Mouse (Mus musculus): ENCODE measurements around the gene Agtrap. TPM values are rescaled to one million over a fixed set of nuclear protein-coding genes. Genes with fewer than 3 reads are reported as not detected.
"Not testable (repeated sequence)": the region's sequence is repeated elsewhere in the genome, so short reads cannot be mapped to it uniquely, and the experiment has no call there.

Gene Agtrap
- polyA plus RNA-seq, 1 experiment from 2014 or later = 9.2 TPM

GRCm38 (mm10) chr4:148128241-148128640 lies 40.4 kb upstream of the Agtrap start:
- ATAC-seq (ENCODE audit: insufficient number of reproducible peaks, low FRiP score, low TSS enrichment, low read depth) = no peak
- no peak overlapping the region for H3K4me3 ChIP-seq (ENCODE audit: low read depth, low read length)
- peaks cover 8% of the 10 kb centered on the region; the same call in 1 of the 2 replicates for H3K27me3 ChIP-seq (ENCODE audit: control insufficient read depth, insufficient read depth, low read length)
- 64% methylated on average over 1 of the region's 1 CpGs for WGBS
- no peaks in the 10 kb centered on the region for H3K9me3 ChIP-seq (ENCODE audit: control insufficient read depth, low read length)
- no peak for DNase-seq (ENCODE audit: low spot score)
- no peaks in the 10 kb centered on the region for H3K36me3 ChIP-seq (ENCODE audit: control insufficient read depth, insufficient read depth, low read length)
- no peak overlapping the region for H3K27ac ChIP-seq (replicated peaks; ENCODE audit: low read depth, low read length)
- peaks cover 5% of the 10 kb centered on the region for H3K4me1 ChIP-seq (ENCODE audit: control insufficient read depth, insufficient read depth, low read length)
- H3K9ac ChIP-seq (ENCODE audit: low read length) = no peak overlapping the region
- H3K4me2 ChIP-seq (ENCODE audit: low read depth, severe bottlenecking) = no peak overlapping the region

- H3K4me1 ChIP-seq (ENCODE audit: control insufficient read depth, insufficient read depth, low read length) = peaks cover 6% of the 10 kb centered on the region
- no peaks in the 10 kb centered on the region for H3K27me3 ChIP-seq (ENCODE audit: control insufficient read depth, insufficient read depth, low read length)
- ATAC-seq (ENCODE audit: insufficient number of reproducible peaks, low FRiP score, low TSS enrichment, low read depth) (peak; percentile 53), DNase-seq (ENCODE audit: low spot score) (no peak)
- peak overlapping the region; percentile 17; the same call in 1 of the 2 replicates for H3K9ac ChIP-seq (ENCODE audit: low read length)
- 27% methylated on average over 3 of the region's 3 CpGs for WGBS
- peak overlapping the region; percentile 82 for H3K27ac ChIP-seq (replicated peaks; ENCODE audit: low read depth, low read length)
- H3K9me3 ChIP-seq (ENCODE audit: control insufficient read depth, low read length) = no peaks in the 10 kb centered on the region
- H3K4me3 ChIP-seq (ENCODE audit: low read depth, low read length) = no peak overlapping the region
- peak overlapping the region; percentile 14; the same call in 1 of the 2 replicates for H3K4me2 ChIP-seq (ENCODE audit: low read depth, severe bottlenecking)
- H3K36me3 ChIP-seq (ENCODE audit: control insufficient read depth, insufficient read depth, low read length) = no peaks in the 10 kb centered on the region
These were observed 34.8 kb upstream of the Agtrap start for GRCm38 (mm10) chr4:148122694-148123066.

GRCm38 (mm10) chr4:148121982-148122693 lies 34.3 kb upstream of the Agtrap start:
- H3K9ac ChIP-seq (ENCODE audit: low read length) = peak overlapping the region; percentile 17; the same call in 1 of the 2 replicates
- ATAC-seq (ENCODE audit: insufficient number of reproducible peaks, low FRiP score, low TSS enrichment, low read depth) (peak; percentile 86), DNase-seq (ENCODE audit: low spot score) (peak; percentile 81)
- H3K36me3 ChIP-seq (ENCODE audit: control insufficient read depth, insufficient read depth, low read length) = no peaks in the 10 kb centered on the region
- peak overlapping the region; percentile 82 for H3K27ac ChIP-seq (replicated peaks; ENCODE audit: low read depth, low read length)
- H3K4me1 ChIP-seq (ENCODE audit: control insufficient read depth, insufficient read depth, low read length) = peaks cover 6% of the 10 kb centered on the region
- H3K9me3 ChIP-seq (ENCODE audit: control insufficient read depth, low read length) = no peaks in the 10 kb centered on the region
- H3K4me3 ChIP-seq (ENCODE audit: low read depth, low read length) = 0 out of 2 replicates have a peak overlapping the region, but pooled peaks have one; percentile 3
- WGBS = 6% methylated on average over 6 of the region's 6 CpGs
- no peaks in the 10 kb centered on the region for H3K27me3 ChIP-seq (ENCODE audit: control insufficient read depth, insufficient read depth, low read length)
- peak overlapping the region; percentile 14 for H3K4me2 ChIP-seq (ENCODE audit: low read depth, severe bottlenecking)

- Histone ChIP-seq H3K9me3 (ENCODE audit: control insufficient read depth, low read length) (0 out of 2 replicates have a peak, but pooled peaks cover 2% of the 10 kb centered on the region), H3K27ac (replicated peaks; ENCODE audit: low read depth, low read length) (peak overlapping the region; percentile 82; the same call in 1 of the 2 replicates), H3K9ac (ENCODE audit: low read length) (no peak overlapping the region), H3K27me3 (ENCODE audit: control insufficient read depth, insufficient read depth, low read length) (no peaks in the 10 kb centered on the region), H3K4me3 (ENCODE audit: low read depth, low read length) (no peak overlapping the region), H3K4me1 (ENCODE audit: control insufficient read depth, insufficient read depth, low read length) (peaks cover 6% of the 10 kb centered on the region), H3K4me2 (ENCODE audit: low read depth, severe bottlenecking) (no peak overlapping the region), H3K36me3 (ENCODE audit: control insufficient read depth, insufficient read depth, low read length) (no peaks in the 10 kb centered on the region)
- no peak for ATAC-seq (ENCODE audit: insufficient number of reproducible peaks, low FRiP score, low TSS enrichment, low read depth)
- DNase-seq (ENCODE audit: low spot score) = no peak
- WGBS = 86% methylated on average over 4 of the region's 4 CpGs
These were observed 33.5 kb upstream of the Agtrap start for GRCm38 (mm10) chr4:148121362-148121761.

GRCm38 (mm10) chr4:148120555-148120954 lies 32.7 kb upstream of the Agtrap start:
- ATAC-seq (ENCODE audit: insufficient number of reproducible peaks, low FRiP score, low TSS enrichment, low read depth) (no peak), DNase-seq (ENCODE audit: low spot score) (no peak)
- 84% methylated on average over 9 of the region's 9 CpGs for WGBS
- Histone ChIP-seq H3K9ac (ENCODE audit: low read length) (no peak overlapping the region), H3K36me3 (ENCODE audit: control insufficient read depth, insufficient read depth, low read length) (no peaks in the 10 kb centered on the region), H3K9me3 (ENCODE audit: control insufficient read depth, low read length) (0 out of 2 replicates have a peak, but pooled peaks cover 2% of the 10 kb centered on the region), H3K4me3 (ENCODE audit: low read depth, low read length) (no peak overlapping the region), H3K27ac (replicated peaks; ENCODE audit: low read depth, low read length) (no peak overlapping the region), H3K27me3 (ENCODE audit: control insufficient read depth, insufficient read depth, low read length) (no peaks in the 10 kb centered on the region), H3K4me2 (ENCODE audit: low read depth, severe bottlenecking) (no peak overlapping the region), H3K4me1 (ENCODE audit: control insufficient read depth, insufficient read depth, low read length) (peaks cover 6% of the 10 kb centered on the region)

GRCm38 (mm10) chr4:148119578-148119977 lies 31.7 kb upstream of the Agtrap start:
- not testable (repeated sequence) for ATAC-seq (ENCODE audit: insufficient number of reproducible peaks, low FRiP score, low TSS enrichment, low read depth); H3K4me3 ChIP-seq (ENCODE audit: low read depth, low read length); H3K27me3 ChIP-seq (ENCODE audit: control insufficient read depth, insufficient read depth, low read length); H3K9ac ChIP-seq (ENCODE audit: low read length); H3K36me3 ChIP-seq (ENCODE audit: control insufficient read depth, insufficient read depth, low read length); H3K4me2 ChIP-seq (ENCODE audit: low read depth, severe bottlenecking); DNase-seq (ENCODE audit: low spot score); H3K27ac ChIP-seq (replicated peaks; ENCODE audit: low read depth, low read length); H3K9me3 ChIP-seq (ENCODE audit: control insufficient read depth, low read length)
- H3K4me1 ChIP-seq (ENCODE audit: control insufficient read depth, insufficient read depth, low read length) = peaks cover 11% of the 10 kb centered on the region
- 90% methylated on average over 9 of the region's 9 CpGs for WGBS

GRCm38 (mm10) chr4:148117392-148117791 lies 29.6 kb upstream of the Agtrap start:
- no peak overlapping the region for H3K4me2 ChIP-seq (ENCODE audit: low read depth, severe bottlenecking)
- H3K4me3 ChIP-seq (ENCODE audit: low read depth, low read length) = no peak overlapping the region
- H3K9ac ChIP-seq (ENCODE audit: low read length) = no peak overlapping the region
- H3K9me3 ChIP-seq (ENCODE audit: control insufficient read depth, low read length) = 0 out of 2 replicates have a peak, but pooled peaks cover 2% of the 10 kb centered on the region
- WGBS = 76% methylated on average over 4 of the region's 4 CpGs
- no peaks in the 10 kb centered on the region for H3K36me3 ChIP-seq (ENCODE audit: control insufficient read depth, insufficient read depth, low read length)
- no peak for ATAC-seq (ENCODE audit: insufficient number of reproducible peaks, low FRiP score, low TSS enrichment, low read depth)
- no peak overlapping the region for H3K27ac ChIP-seq (replicated peaks; ENCODE audit: low read depth, low read length)
- H3K27me3 ChIP-seq (ENCODE audit: control insufficient read depth, insufficient read depth, low read length) = no peaks in the 10 kb centered on the region
- H3K4me1 ChIP-seq (ENCODE audit: control insufficient read depth, insufficient read depth, low read length) = peaks cover 8% of the 10 kb centered on the region
- DNase-seq (ENCODE audit: low spot score) = no peak

- Histone ChIP-seq H3K9ac (ENCODE audit: low read length) (no peak overlapping the region), H3K9me3 (ENCODE audit: control insufficient read depth, low read length) (0 out of 2 replicates have a peak, but pooled peaks cover 2% of the 10 kb centered on the region), H3K4me1 (ENCODE audit: control insufficient read depth, insufficient read depth, low read length) (0 out of 2 replicates have a peak, but pooled peaks cover 5% of the 10 kb centered on the region), H3K27ac (replicated peaks; ENCODE audit: low read depth, low read length) (no peak overlapping the region), H3K27me3 (ENCODE audit: control insufficient read depth, insufficient read depth, low read length) (no peaks in the 10 kb centered on the region), H3K36me3 (ENCODE audit: control insufficient read depth, insufficient read depth, low read length) (no peaks in the 10 kb centered on the region), H3K4me2 (ENCODE audit: low read depth, severe bottlenecking) (no peak overlapping the region), H3K4me3 (ENCODE audit: low read depth, low read length) (no peak overlapping the region)
- DNase-seq (ENCODE audit: low spot score) (peak; percentile 56), ATAC-seq (ENCODE audit: insufficient number of reproducible peaks, low FRiP score, low TSS enrichment, low read depth) (no peak)
- 75% methylated on average over 4 of the region's 4 CpGs for WGBS
These were observed 28.8 kb upstream of the Agtrap start for GRCm38 (mm10) chr4:148116657-148117056.
